Mouse (Mus musculus): ENCODE measurements around the gene Iqschfp.

GRCm38 (mm10) chr3:68178248-68178647 lies 286.2 kb downstream of the Iqschfp start:
- TF ChIP-seq CTCF (IDR thresholded peaks at IDR 0.05; ENCODE audit: low read depth) (no peak), EP300 (IDR thresholded peaks at IDR 0.05; ENCODE audit: low read depth) (no peak)
